Mouse (Mus musculus) G1E (cell line): ENCODE measurements at regions not wholly inside any gene's neighbourhood (a gene's known extent, or its start where the extent isn't known, plus 50 kb on each side); places are given as distances from the start of the nearest gene placed in this dataset.

Experiments used
- ATAC-seq: 2 replicates; pipeline ENCODE4 v1.8.0; 2016; ENCODE audit warnings: mild to moderate bottlenecking; ENCODE audit not compliant: insufficient number of reproducible peaks, poor library complexity, low FRiP score, severe bottlenecking; ENCODE audit errors: extremely low read depth
- DNase-seq: peaks from one replicate; pipeline ENCODE4 v3.0.0; 2012; ENCODE audit warnings: low spot score
- H3K27me3 ChIP-seq: 2 replicates; pipeline ENCODE4 v1.6.1; 2012; ENCODE audit warnings: mild to moderate bottlenecking, low read length, inconsistent platforms; ENCODE audit not compliant: insufficient read depth
- H3K36me3 ChIP-seq: replicated peaks from 2 replicates; pipeline ENCODE3; 2012; ENCODE audit warnings: mild to moderate bottlenecking, inconsistent platforms
- H3K4me1 ChIP-seq: 2 replicates; pipeline ENCODE4 v1.6.1; 2012; ENCODE audit warnings: low read depth, low read length, inconsistent platforms, mixed read lengths; ENCODE audit not compliant: insufficient read depth
- H3K4me3 ChIP-seq: 2 replicates; pipeline ENCODE4 v1.5.1; 2012; ENCODE audit warnings: low read depth, mild to moderate bottlenecking, inconsistent platforms, low read length, moderate library complexity, mixed read lengths
- H3K9me3 ChIP-seq: replicated peaks from 2 replicates; pipeline ENCODE4 v1.6.1; 2012; ENCODE audit warnings: inconsistent platforms
- CTCF ChIP-seq: IDR thresholded peaks from 2 replicates; pipeline ENCODE4 v1.5.1; 2012; ENCODE audit warnings: low read depth, low read length, inconsistent platforms, mixed read lengths
- GATA1 ChIP-seq: IDR thresholded peaks from 2 replicates; pipeline ENCODE4 v1.6.1; 2012; ENCODE audit warnings: borderline replicate concordance, low read length, inconsistent platforms, mixed read lengths
- GATA2 ChIP-seq: IDR thresholded peaks from 2 replicates; pipeline ENCODE4 v1.6.1; 2012; ENCODE audit warnings: low read depth, low read length, inconsistent platforms, borderline replicate concordance
- POLR2AphosphoS5 ChIP-seq: IDR thresholded peaks from 2 replicates; pipeline ENCODE4 v1.6.1; 2012; ENCODE audit warnings: low read depth, low read length, inconsistent platforms; ENCODE audit not compliant: insufficient replicate concordance
- TAL1 ChIP-seq: conservative IDR thresholded peaks from 2 replicates; pipeline ENCODE4 v1.6.1; 2012; ENCODE audit warnings: low read depth, low read length, inconsistent platforms, mixed read lengths

GRCm38 (mm10) chr9:115568693-115569334, 258.6 kb upstream of the Stt3b start:
- peaks cover 41% of the 10 kb centered on the region for H3K9me3 ChIP-seq
- H3K27me3 ChIP-seq = no peaks in the 10 kb centered on the region
- TF ChIP-seq GATA2 (no peak), CTCF (no peak)
- H3K4me3 ChIP-seq = no peak overlapping the region
- no peak for ATAC-seq
- H3K36me3 ChIP-seq = no peaks in the 10 kb centered on the region
- H3K4me1 ChIP-seq = no peaks in the 10 kb centered on the region
- no peak for DNase-seq

- Histone ChIP-seq H3K4me3 (no peak overlapping the region), H3K36me3 (no peaks in the 10 kb centered on the region), H3K27me3 (no peaks in the 10 kb centered on the region), H3K9me3 (peaks cover 46% of the 10 kb centered on the region), H3K4me1 (no peaks in the 10 kb centered on the region)
- TF ChIP-seq GATA1 (no peak), GATA2 (no peak), TAL1 (no peak), POLR2AphosphoS5 (no peak), CTCF (no peak)
- ATAC-seq (no peak), DNase-seq (no peak)
These were observed 260.8 kb upstream of the Stt3b start for GRCm38 (mm10) chr9:115570998-115571397.

GRCm38 (mm10) chr9:115581116-115581515, 270.9 kb upstream of the Stt3b start:
- Histone ChIP-seq H3K4me3 (no peak overlapping the region), H3K36me3 (no peaks in the 10 kb centered on the region), H3K27me3 (no peaks in the 10 kb centered on the region), H3K4me1 (no peaks in the 10 kb centered on the region), H3K9me3 (peaks cover 51% of the 10 kb centered on the region)
- TF ChIP-seq GATA1 = no peak
- no peak for TF ChIP-seq CTCF
- no peak for TF ChIP-seq TAL1
- TF ChIP-seq POLR2AphosphoS5 = no peak
- ATAC-seq (no peak), DNase-seq (no peak)

GRCm38 (mm10) chr9:115583548-115583947, 273.3 kb upstream of the Stt3b start:
- no peak for TF ChIP-seq GATA2
- TF ChIP-seq TAL1 = no peak
- no peak for TF ChIP-seq POLR2AphosphoS5
- TF ChIP-seq CTCF = no peak
- H3K36me3 ChIP-seq = no peaks in the 10 kb centered on the region
- no peak overlapping the region for H3K4me3 ChIP-seq
- DNase-seq (no peak), ATAC-seq (no peak)
- no peaks in the 10 kb centered on the region for H3K4me1 ChIP-seq
- H3K27me3 ChIP-seq = no peaks in the 10 kb centered on the region
- peaks cover 49% of the 10 kb centered on the region for H3K9me3 ChIP-seq

GRCm38 (mm10) chr9:115584874-115585273, 274.7 kb upstream of the Stt3b start:
- ATAC-seq (no peak), DNase-seq (no peak)
- Histone ChIP-seq H3K4me3 (no peak overlapping the region), H3K4me1 (no peaks in the 10 kb centered on the region), H3K27me3 (no peaks in the 10 kb centered on the region), H3K9me3 (peaks cover 59% of the 10 kb centered on the region), H3K36me3 (no peaks in the 10 kb centered on the region)
- no peak for TF ChIP-seq GATA2
- TF ChIP-seq POLR2AphosphoS5 = no peak
- no peak for TF ChIP-seq CTCF
- TF ChIP-seq GATA1 = no peak
- TF ChIP-seq TAL1 = no peak

- no peak for DNase-seq
- no peak overlapping the region for H3K4me3 ChIP-seq
- no peaks in the 10 kb centered on the region for H3K36me3 ChIP-seq
- H3K9me3 ChIP-seq = peaks cover 73% of the 10 kb centered on the region
- H3K27me3 ChIP-seq = no peaks in the 10 kb centered on the region
- H3K4me1 ChIP-seq = no peaks in the 10 kb centered on the region
- no peak for TF ChIP-seq GATA1
- no peak for TF ChIP-seq TAL1
- no peak for TF ChIP-seq CTCF
- TF ChIP-seq POLR2AphosphoS5 = no peak
- no peak for TF ChIP-seq GATA2
- ATAC-seq = no peak
These were observed 282.2 kb upstream of the Stt3b start for GRCm38 (mm10) chr9:115592466-115592865.

- no peak for DNase-seq
- H3K4me3 ChIP-seq = no peak overlapping the region
- H3K36me3 ChIP-seq = no peaks in the 10 kb centered on the region
- no peaks in the 10 kb centered on the region for H3K27me3 ChIP-seq
- TF ChIP-seq POLR2AphosphoS5 (no peak), GATA2 (no peak), GATA1 (no peak), TAL1 (no peak), CTCF (no peak)
- H3K4me1 ChIP-seq = no peaks in the 10 kb centered on the region
- peaks cover 67% of the 10 kb centered on the region for H3K9me3 ChIP-seq
- no peak for ATAC-seq
These were observed 290.0 kb upstream of the Stt3b start for GRCm38 (mm10) chr9:115600228-115600627.
